Mouse (Mus musculus): ENCODE measurements around the gene Pik3r1. TPM values are rescaled to one million over a fixed set of nuclear protein-coding genes. Genes with fewer than 3 reads are reported as not detected.

The Pik3r1 gene
- polyA plus RNA-seq, 1 experiment from 2014 or later: 44.6 TPM

- WGBS: 92% methylated on average over 2 of the region's 2 CpGs
- H3K9me3 ChIP-seq (ENCODE audit: control insufficient read depth, low read length): no peaks in the 10 kb centered on the region
- H3K9ac ChIP-seq (ENCODE audit: low read length): no peak overlapping the region
- no peaks in the 10 kb centered on the region for H3K4me1 ChIP-seq (replicated peaks; ENCODE audit: control insufficient read depth, insufficient read depth)
- ATAC-seq (ENCODE audit: low FRiP score, low TSS enrichment) (no peak), DNase-seq (ENCODE audit: low spot score) (no peak)
- no peak for TF ChIP-seq EP300 (optimal IDR thresholded peaks at IDR 0.05)
- no peak for TF ChIP-seq CTCF (IDR thresholded peaks at IDR 0.05; ENCODE audit: low read depth)
- no peaks in the 10 kb centered on the region for H3K36me3 ChIP-seq (ENCODE audit: control insufficient read depth, insufficient read depth, low read length)
- no peaks in the 10 kb centered on the region for H3K27me3 ChIP-seq (ENCODE audit: control insufficient read depth, insufficient read depth, low read length)
- no peak overlapping the region for H3K4me3 ChIP-seq (ENCODE audit: low read depth, low read length)
- no peak overlapping the region for H3K27ac ChIP-seq (replicated peaks)
- no peak overlapping the region for H3K4me2 ChIP-seq (replicated peaks; ENCODE audit: low read depth)
Observed at GRCm38 (mm10) chr13:101660187-101660586, 107.8 kb downstream of the Pik3r1 start.

DNA sequence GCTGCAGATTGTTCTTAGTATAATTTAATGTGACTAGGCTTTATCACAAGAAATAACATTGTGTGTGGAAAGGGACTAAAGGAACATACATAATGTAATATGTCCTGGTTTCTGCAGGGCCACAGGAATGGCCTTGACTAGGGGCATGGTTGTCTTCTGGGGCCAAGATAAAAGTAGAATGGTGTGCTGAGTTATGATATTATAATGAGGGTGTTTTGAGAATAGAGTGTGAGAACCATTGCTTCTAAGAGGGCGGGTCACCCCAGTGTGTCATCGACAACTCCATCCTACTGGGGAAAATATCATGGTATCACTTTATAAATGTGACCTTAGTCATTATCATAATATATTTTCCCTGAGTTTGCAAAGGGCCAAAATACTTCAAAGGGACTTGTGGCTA is 115.9 kb downstream of the Pik3r1 start:
- TF ChIP-seq EP300 (optimal IDR thresholded peaks at IDR 0.05) (no peak), CTCF (IDR thresholded peaks at IDR 0.05; ENCODE audit: low read depth) (no peak)
- Histone ChIP-seq H3K9me3 (ENCODE audit: control insufficient read depth, low read length) (no peaks in the 10 kb centered on the region), H3K27me3 (ENCODE audit: control insufficient read depth, insufficient read depth, low read length) (no peaks in the 10 kb centered on the region), H3K4me1 (replicated peaks; ENCODE audit: control insufficient read depth, insufficient read depth) (no peaks in the 10 kb centered on the region), H3K9ac (ENCODE audit: low read length) (no peak overlapping the region), H3K27ac (replicated peaks) (no peak overlapping the region), H3K36me3 (ENCODE audit: control insufficient read depth, insufficient read depth, low read length) (no peaks in the 10 kb centered on the region), H3K4me3 (ENCODE audit: low read depth, low read length) (no peak overlapping the region), H3K4me2 (replicated peaks; ENCODE audit: low read depth) (no peak overlapping the region)
- ATAC-seq (ENCODE audit: low FRiP score, low TSS enrichment) (no peak), DNase-seq (ENCODE audit: low spot score) (no peak)
- WGBS: 83% methylated on average over 2 of the region's 2 CpGs

DNA sequence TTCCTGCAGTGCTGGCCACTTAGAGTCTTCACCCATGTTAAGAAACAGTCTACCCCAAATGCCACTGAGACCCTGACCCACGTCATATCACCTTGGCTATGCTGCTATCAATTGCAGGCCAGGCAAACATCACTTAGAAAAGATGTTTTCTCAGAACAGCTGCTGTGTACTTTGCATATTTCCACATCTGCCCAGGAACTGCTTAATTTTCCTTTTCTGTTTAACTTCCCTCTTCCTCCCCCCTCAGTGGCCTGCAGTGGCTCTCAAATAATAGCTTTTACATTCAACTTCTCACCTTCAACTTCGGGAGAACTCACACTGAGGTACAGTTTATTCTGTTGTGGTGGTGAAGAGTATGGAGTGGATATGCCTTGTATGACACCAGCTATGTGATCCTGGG is 126.4 kb downstream of the Pik3r1 start:
- H3K9ac ChIP-seq (ENCODE audit: low read length): no peak overlapping the region
- ATAC-seq (ENCODE audit: low FRiP score, low TSS enrichment): no peak
- no peaks in the 10 kb centered on the region for H3K4me1 ChIP-seq (replicated peaks; ENCODE audit: control insufficient read depth, insufficient read depth)
- H3K36me3 ChIP-seq (ENCODE audit: control insufficient read depth, insufficient read depth, low read length): no peaks in the 10 kb centered on the region
- no peaks in the 10 kb centered on the region for H3K27me3 ChIP-seq (ENCODE audit: control insufficient read depth, insufficient read depth, low read length)
- no peak overlapping the region for H3K4me3 ChIP-seq (ENCODE audit: low read depth, low read length)
- no peak for DNase-seq (ENCODE audit: low spot score)
- H3K4me2 ChIP-seq (replicated peaks; ENCODE audit: low read depth): no peak overlapping the region
- TF ChIP-seq EP300 (optimal IDR thresholded peaks at IDR 0.05): no peak
- no peak for TF ChIP-seq CTCF (IDR thresholded peaks at IDR 0.05; ENCODE audit: low read depth)
- WGBS: 58% methylated on average over 2 of the region's 2 CpGs
- no peak overlapping the region for H3K27ac ChIP-seq (replicated peaks)
- H3K9me3 ChIP-seq (ENCODE audit: control insufficient read depth, low read length): no peaks in the 10 kb centered on the region

GRCm38 (mm10) chr13:101635837-101636236 is 132.2 kb downstream of the Pik3r1 start:
- Histone ChIP-seq H3K9me3 (ENCODE audit: control insufficient read depth, low read length) (no peaks in the 10 kb centered on the region), H3K27ac (replicated peaks) (no peak overlapping the region), H3K4me2 (replicated peaks; ENCODE audit: low read depth) (no peak overlapping the region), H3K27me3 (ENCODE audit: control insufficient read depth, insufficient read depth, low read length) (no peaks in the 10 kb centered on the region), H3K4me1 (replicated peaks; ENCODE audit: control insufficient read depth, insufficient read depth) (no peaks in the 10 kb centered on the region), H3K36me3 (ENCODE audit: control insufficient read depth, insufficient read depth, low read length) (no peaks in the 10 kb centered on the region), H3K4me3 (ENCODE audit: low read depth, low read length) (no peak overlapping the region), H3K9ac (ENCODE audit: low read length) (no peak overlapping the region)
- TF ChIP-seq EP300 (optimal IDR thresholded peaks at IDR 0.05): no peak
- no peak for TF ChIP-seq CTCF (IDR thresholded peaks at IDR 0.05; ENCODE audit: low read depth)
- DNase-seq (ENCODE audit: low spot score) (no peak), ATAC-seq (ENCODE audit: low FRiP score, low TSS enrichment) (no peak)
- WGBS: 27% methylated on average over 1 of the region's 1 CpGs

- no peaks in the 10 kb centered on the region for H3K36me3 ChIP-seq (ENCODE audit: control insufficient read depth, insufficient read depth, low read length)
- H3K9me3 ChIP-seq (ENCODE audit: control insufficient read depth, low read length): no peaks in the 10 kb centered on the region
- no peak for DNase-seq (ENCODE audit: low spot score)
- TF ChIP-seq EP300 (optimal IDR thresholded peaks at IDR 0.05): no peak
- no peak for TF ChIP-seq CTCF (IDR thresholded peaks at IDR 0.05; ENCODE audit: low read depth)
- H3K4me2 ChIP-seq (replicated peaks; ENCODE audit: low read depth): no peak overlapping the region
- H3K4me1 ChIP-seq (replicated peaks; ENCODE audit: control insufficient read depth, insufficient read depth): no peaks in the 10 kb centered on the region
- no peak overlapping the region for H3K9ac ChIP-seq (ENCODE audit: low read length)
- H3K4me3 ChIP-seq (ENCODE audit: low read depth, low read length): no peak overlapping the region
- no peaks in the 10 kb centered on the region for H3K27me3 ChIP-seq (ENCODE audit: control insufficient read depth, insufficient read depth, low read length)
- no peak overlapping the region for H3K27ac ChIP-seq (replicated peaks)
- ATAC-seq (ENCODE audit: low FRiP score, low TSS enrichment): peak; percentile 76
Observed at GRCm38 (mm10) chr13:101634420-101634819, 133.6 kb downstream of the Pik3r1 start.

DNA sequence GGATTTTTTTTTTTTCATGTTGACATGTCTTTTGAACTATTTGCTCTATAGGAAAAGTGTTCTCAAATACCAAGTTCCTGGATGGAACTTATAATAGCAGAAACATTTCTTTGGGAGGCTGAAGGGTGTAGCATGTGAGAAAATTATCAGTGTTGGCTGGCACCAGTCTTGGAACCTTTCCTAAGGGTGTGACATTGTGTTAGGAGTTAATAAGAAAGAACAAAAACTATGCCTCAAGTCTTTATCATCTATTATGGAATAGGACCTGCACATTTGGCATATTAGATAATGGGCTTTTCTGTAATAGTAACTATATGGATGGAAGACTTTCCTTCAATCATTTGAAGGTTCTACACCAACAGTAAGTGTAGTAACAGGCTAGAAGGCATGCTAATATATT is 134.4 kb downstream of the Pik3r1 start:
- TF ChIP-seq CTCF (IDR thresholded peaks at IDR 0.05; ENCODE audit: low read depth) (no peak), EP300 (optimal IDR thresholded peaks at IDR 0.05) (no peak)

More for the DNA sequence above, 134.4 kb downstream of the Pik3r1 start:
- no peaks in the 10 kb centered on the region for H3K9me3 ChIP-seq (ENCODE audit: control insufficient read depth, low read length)
- H3K27me3 ChIP-seq (ENCODE audit: control insufficient read depth, insufficient read depth, low read length): no peaks in the 10 kb centered on the region
- H3K4me3 ChIP-seq (ENCODE audit: low read depth, low read length): no peak overlapping the region
- H3K4me2 ChIP-seq (replicated peaks; ENCODE audit: low read depth): no peak overlapping the region
- H3K9ac ChIP-seq (ENCODE audit: low read length): no peak overlapping the region
- H3K27ac ChIP-seq (replicated peaks): no peak overlapping the region
- ATAC-seq (ENCODE audit: low FRiP score, low TSS enrichment): no peak
- H3K4me1 ChIP-seq (replicated peaks; ENCODE audit: control insufficient read depth, insufficient read depth): no peaks in the 10 kb centered on the region
- no peak for DNase-seq (ENCODE audit: low spot score)
- no peaks in the 10 kb centered on the region for H3K36me3 ChIP-seq (ENCODE audit: control insufficient read depth, insufficient read depth, low read length)
